Mouse (Mus musculus) intestine, embryonic 15.5 days (tissue): ENCODE data around the gene Olfr1255. TPM values are rescaled to one million over a fixed set of nuclear protein-coding genes. Genes with fewer than 3 reads are reported as not detected.

ENCODE experiments used
- ATAC-seq: fragments of 200-750 bp; cut with Nextera tagmentation; 2 replicates; pipeline ENCODE4 v1.8.0; 2017; ENCODE audit warnings: moderate TSS enrichment, moderate library complexity
- H3K27ac ChIP-seq: fragments of 300-500 bp; sonication (generic); 2 replicates; pipeline ENCODE4 v1.5.1; 2015; ENCODE audit warnings: mild to moderate bottlenecking, inconsistent platforms
- H3K27me3 ChIP-seq: fragments of 300-500 bp; sonication (generic); replicated peaks from 2 replicates; pipeline ENCODE4 v1.6.1; 2015; ENCODE audit warnings: inconsistent platforms
- H3K36me3 ChIP-seq: fragments of 300-500 bp; sonication (generic); 2 replicates; pipeline ENCODE4 v1.6.1; 2015; ENCODE audit warnings: inconsistent platforms
- H3K4me1 ChIP-seq: fragments of 300-500 bp; sonication (generic); replicated peaks from 2 replicates; pipeline ENCODE4 v1.6.1; 2015; ENCODE audit warnings: inconsistent platforms
- H3K4me2 ChIP-seq: fragments of 300-500 bp; sonication (generic); replicated peaks from 2 replicates; pipeline ENCODE4 v1.6.1; 2015; ENCODE audit warnings: mild to moderate bottlenecking, inconsistent platforms
- H3K4me3 ChIP-seq: fragments of 300-500 bp; sonication (generic); replicated peaks from 2 replicates; pipeline ENCODE4 v1.5.1; 2015; ENCODE audit warnings: inconsistent platforms
- H3K9ac ChIP-seq: fragments of 300-500 bp; sonication (generic); 2 replicates; pipeline ENCODE4 v1.6.1; 2015; ENCODE audit warnings: inconsistent platforms
- H3K9me3 ChIP-seq: fragments of 300-500 bp; sonication (generic); 2 replicates; pipeline ENCODE4 v1.6.1; 2016; ENCODE audit warnings: inconsistent platforms
- WGBS: fragments of 180-500 bp; shearing (Covaris S2); methylation state at CpG from one replicate; pipeline ENCODE4 v1.1.7; 2015; 5-methylcytosine and 5-hydroxymethylcytosine counted together
- polyA plus RNA-seq: library from polyadenylated mRNA; unstranded; fragments of >200 nt; fragmentation: Nextera tagmentation; extraction: Ambion mirVana; gene quantifications from 2 replicates; pipeline ENCODE4 v1.2.1, GENCODE M21; 2015

Gene Olfr1255
- not detected in 2 replicates for polyA plus RNA-seq

DNA sequence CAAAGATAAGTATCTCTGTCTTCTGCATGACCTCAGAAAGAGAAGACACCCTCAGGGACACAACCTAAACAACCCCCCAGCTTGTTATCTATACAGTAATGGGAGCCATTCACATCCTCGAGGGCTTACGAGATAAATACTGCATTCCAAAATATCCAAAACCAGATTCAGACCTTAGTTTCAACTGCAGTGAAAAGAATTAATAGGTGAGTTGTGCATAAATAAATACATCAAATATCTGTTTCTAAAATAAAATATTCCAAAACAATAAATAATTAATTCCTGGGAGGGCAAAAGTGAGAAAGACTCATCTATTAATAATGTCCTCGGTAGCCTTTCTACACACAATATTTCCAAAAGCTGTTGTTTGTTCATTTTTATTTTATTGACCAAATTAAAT lies at the start of gene Olfr1255:
Gene Olfr1255 (plus strand): TSS at position 301 of the 400 bp plus-strand sequence.
- Histone ChIP-seq H3K4me3 (no peak within 1 kb of the TSS), H3K9ac (no peak within 1 kb of the TSS), H3K27me3 (no peaks in the 10 kb centered on the region), H3K4me2 (no peak within 1 kb of the TSS), H3K36me3 (no peaks in the 10 kb centered on the region), H3K4me1 (no peaks in the 10 kb centered on the region), H3K9me3 (no peaks in the 10 kb centered on the region), H3K27ac (no peak within 1 kb of the TSS)
- WGBS, result 79% methylated on average over 3 of the region's 3 CpGs
- ATAC-seq, result no peak

DNA sequence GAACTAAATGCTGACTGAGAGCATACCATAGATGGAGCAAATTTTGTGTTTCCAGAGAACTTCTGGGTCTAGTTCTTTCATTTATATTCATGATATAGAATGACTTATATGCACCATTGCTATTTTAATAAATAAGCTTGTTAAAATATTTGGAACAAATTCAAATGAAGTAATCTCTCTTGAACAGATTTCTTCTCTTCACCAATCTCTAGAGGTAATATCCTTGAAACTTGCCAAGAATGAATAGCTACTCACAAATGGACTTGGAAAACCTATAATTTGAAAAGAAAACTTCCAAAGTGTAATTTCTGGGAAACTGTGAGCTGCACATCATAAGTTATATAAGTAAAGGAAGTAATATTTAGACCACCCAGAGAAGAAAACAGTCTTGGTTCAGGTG lies 18.3 kb upstream of the Olfr1255 start, which contains the start of gene Olfr1254:
Gene Olfr1254 (minus strand): TSS at position 101 of the 400 bp plus-strand sequence.
- Histone ChIP-seq H3K4me2 (no peak within 1 kb of the TSS), H3K27me3 (no peaks in the 10 kb centered on the region), H3K4me3 (no peak within 1 kb of the TSS), H3K36me3 (no peaks in the 10 kb centered on the region), H3K9ac (no peak within 1 kb of the TSS), H3K27ac (no peak within 1 kb of the TSS), H3K9me3 (no peaks in the 10 kb centered on the region), H3K4me1 (no peaks in the 10 kb centered on the region)
- ATAC-seq, result no peak

DNA sequence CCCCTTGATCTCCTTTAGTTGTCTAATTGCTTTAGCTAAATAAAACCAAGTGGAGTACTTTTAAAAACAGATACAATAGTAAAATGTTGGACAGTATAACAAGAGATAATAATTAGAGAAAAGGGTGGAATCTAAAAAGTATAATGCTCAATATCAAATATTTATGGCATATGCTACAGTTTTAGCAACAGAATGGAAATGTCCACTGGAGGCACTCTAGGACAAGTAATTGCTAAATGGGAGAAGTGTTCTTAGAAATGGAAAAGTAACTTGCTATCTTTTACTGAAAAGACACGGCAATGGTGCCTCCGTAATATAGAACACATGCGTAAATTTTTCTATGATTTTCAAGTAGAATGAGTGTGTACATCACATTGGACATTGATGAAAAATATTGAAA lies 12.3 kb upstream of the Olfr1255 start:
- H3K9me3 ChIP-seq, result no peaks in the 10 kb centered on the region
- H3K27me3 ChIP-seq, result no peaks in the 10 kb centered on the region
- 89% methylated on average over 3 of the region's 3 CpGs for WGBS
- H3K9ac ChIP-seq, result no peak overlapping the region
- ATAC-seq, result no peak
- no peaks in the 10 kb centered on the region for H3K36me3 ChIP-seq
- no peak overlapping the region for H3K4me2 ChIP-seq
- no peak overlapping the region for H3K4me3 ChIP-seq
- no peak overlapping the region for H3K27ac ChIP-seq
- no peaks in the 10 kb centered on the region for H3K4me1 ChIP-seq

DNA sequence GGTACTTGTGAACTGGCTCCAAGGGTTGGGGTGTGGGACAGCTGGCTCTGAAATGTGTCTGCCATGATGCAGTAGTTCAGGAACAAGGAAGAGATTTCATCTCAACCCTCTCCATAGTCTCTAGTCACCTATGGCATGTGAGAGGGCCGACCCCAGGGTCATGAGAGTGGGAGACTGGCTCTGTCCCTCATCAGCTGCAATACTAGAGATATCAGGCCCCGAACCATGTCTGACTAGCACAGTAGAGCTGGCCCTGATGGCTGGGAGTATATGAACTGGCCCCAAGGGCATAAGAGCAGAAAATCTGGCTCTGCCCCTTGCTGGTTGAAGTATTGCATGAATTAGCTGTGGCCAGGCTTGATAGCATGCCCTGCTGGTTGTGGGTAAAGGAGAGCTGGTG lies 1.1 kb upstream of the Olfr1255 start:
- no peaks in the 10 kb centered on the region for H3K36me3 ChIP-seq
- no peak overlapping the region for H3K4me3 ChIP-seq
- no peak for ATAC-seq
- H3K4me2 ChIP-seq, result no peak overlapping the region
- 80% methylated on average over 2 of the region's 2 CpGs for WGBS
- H3K9me3 ChIP-seq, result no peaks in the 10 kb centered on the region
- no peaks in the 10 kb centered on the region for H3K27me3 ChIP-seq
- no peak overlapping the region for H3K9ac ChIP-seq
- H3K4me1 ChIP-seq, result no peaks in the 10 kb centered on the region
- no peak overlapping the region for H3K27ac ChIP-seq

DNA sequence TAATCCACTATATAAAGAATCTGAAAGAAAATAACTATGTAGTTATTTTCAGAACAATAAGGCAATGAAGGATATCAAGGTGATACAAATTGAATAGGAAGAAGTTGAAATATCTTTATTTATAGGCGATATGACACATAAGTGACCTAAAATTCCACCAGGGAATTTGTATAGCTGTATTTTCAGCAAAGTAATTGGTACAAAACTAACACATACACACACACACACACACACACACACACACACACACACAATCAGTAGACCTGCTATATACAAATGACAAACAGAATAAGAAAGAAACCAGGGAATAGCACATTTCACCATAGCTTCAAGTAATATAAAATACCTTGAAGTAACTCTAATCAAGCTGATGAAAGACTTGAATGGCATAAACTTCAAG lies 8.4 kb downstream of the Olfr1255 start:
- H3K27ac ChIP-seq, result no peak overlapping the region
- H3K4me2 ChIP-seq, result no peak overlapping the region
- H3K4me1 ChIP-seq, result no peaks in the 10 kb centered on the region
- H3K27me3 ChIP-seq, result no peaks in the 10 kb centered on the region
- H3K9ac ChIP-seq, result no peak overlapping the region
- H3K36me3 ChIP-seq, result no peaks in the 10 kb centered on the region
- H3K9me3 ChIP-seq, result no peaks in the 10 kb centered on the region
- WGBS, result 82% methylated on average over 1 of the region's 1 CpGs
- H3K4me3 ChIP-seq, result no peak overlapping the region
- no peak for ATAC-seq

DNA sequence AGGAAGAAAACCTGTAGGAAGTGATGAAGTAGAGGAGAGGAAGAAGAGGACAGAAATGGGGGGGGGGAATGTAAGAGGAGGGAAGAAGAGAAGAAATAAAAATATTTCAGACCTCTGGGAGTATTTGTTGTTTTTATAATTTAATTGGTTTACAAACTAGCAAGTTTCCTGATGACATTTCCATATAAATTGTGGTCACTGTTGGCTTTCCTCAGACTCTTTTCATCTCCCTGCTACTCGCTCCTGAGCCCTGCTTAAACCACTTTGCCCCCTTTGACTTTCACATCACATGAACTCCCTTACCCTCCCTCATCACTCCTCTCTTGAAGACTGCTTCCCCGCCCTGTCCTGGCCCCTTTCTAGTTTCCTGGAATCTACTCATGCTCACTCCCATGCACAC lies 29.6 kb downstream of the Olfr1255 start, which contains the start of gene Olfr1256:
Gene Olfr1256 (minus strand): TSS at position 101 of the 400 bp plus-strand sequence.
- no peaks in the 10 kb centered on the region for H3K36me3 ChIP-seq
- H3K4me2 ChIP-seq, result no peak within 1 kb of the TSS
- ATAC-seq, result no peak
- no peaks in the 10 kb centered on the region for H3K27me3 ChIP-seq
- no peak within 1 kb of the TSS for H3K27ac ChIP-seq
- no peak within 1 kb of the TSS for H3K9ac ChIP-seq
- no peak within 1 kb of the TSS for H3K4me3 ChIP-seq
- no peaks in the 10 kb centered on the region for H3K4me1 ChIP-seq
- H3K9me3 ChIP-seq, result no peaks in the 10 kb centered on the region
- 50% methylated on average over 2 of the region's 2 CpGs for WGBS

DNA sequence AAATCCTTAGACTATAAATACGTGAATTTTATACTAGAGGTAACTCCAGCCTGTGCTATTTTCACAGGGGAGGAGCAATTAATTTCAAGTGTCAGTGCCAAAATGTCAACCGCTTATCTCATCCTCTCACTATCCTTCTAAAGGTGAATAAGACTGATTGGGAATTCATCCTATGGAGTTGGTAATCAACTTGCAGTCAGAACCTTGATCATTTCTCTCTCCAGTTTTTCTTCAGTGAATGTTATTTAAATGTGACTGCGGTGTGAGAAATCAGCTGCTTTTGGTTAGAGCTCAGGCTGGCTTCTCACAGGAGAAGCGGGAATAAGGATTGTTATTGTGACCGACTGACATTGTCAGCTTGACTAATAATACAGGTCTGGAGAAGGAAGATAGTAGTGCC lies 36.3 kb downstream of the Olfr1255 start, which contains the start of gene Olfr48:
Gene Olfr48 (minus strand): TSS at position 101 of the 400 bp plus-strand sequence.
- no peak within 1 kb of the TSS for H3K9ac ChIP-seq
- no peaks in the 10 kb centered on the region for H3K4me1 ChIP-seq
- no peak within 1 kb of the TSS for H3K4me3 ChIP-seq
- H3K27ac ChIP-seq, result no peak within 1 kb of the TSS
- no peak within 1 kb of the TSS for H3K4me2 ChIP-seq
- no peaks in the 10 kb centered on the region for H3K27me3 ChIP-seq
- WGBS, result 81% methylated on average over 5 of the region's 5 CpGs
- no peaks in the 10 kb centered on the region for H3K9me3 ChIP-seq
- no peak for ATAC-seq
- H3K36me3 ChIP-seq, result no peaks in the 10 kb centered on the region

DNA sequence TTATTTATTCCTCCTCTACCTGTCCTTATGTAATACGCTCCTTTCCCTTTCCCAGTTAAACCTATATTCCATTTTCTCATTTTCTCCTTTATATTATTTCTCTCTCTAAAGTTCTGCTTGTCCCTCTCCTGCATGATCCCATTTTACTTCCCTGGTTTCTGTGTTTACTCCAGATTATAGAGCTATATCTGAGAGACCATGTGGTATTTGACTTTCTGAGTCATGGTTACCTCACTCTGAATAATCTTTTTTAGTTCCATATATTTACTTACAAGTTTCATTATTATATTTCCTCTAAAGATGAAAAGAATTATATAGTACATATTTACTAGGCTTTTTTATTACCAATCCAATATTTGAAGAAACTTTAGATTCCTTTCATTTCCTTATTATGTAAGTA lies 37.4 kb downstream of the Olfr1255 start:
- Histone ChIP-seq H3K9ac (no peak overlapping the region), H3K4me3 (no peak overlapping the region), H3K27ac (no peak overlapping the region), H3K4me1 (no peaks in the 10 kb centered on the region), H3K9me3 (no peaks in the 10 kb centered on the region), H3K27me3 (no peaks in the 10 kb centered on the region), H3K4me2 (no peak overlapping the region), H3K36me3 (no peaks in the 10 kb centered on the region)
- ATAC-seq, result no peak
- 88% methylated on average over 1 of the region's 1 CpGs for WGBS

Other genes with a start within 250 kb of the Olfr1255 start
- not detected in 2 replicates for gene Olfr1245, start 233.6 kb upstream of the Olfr1255 start, polyA plus RNA-seq
- not detected in 2 replicates for gene Olfr1246, start 218.9 kb upstream of the Olfr1255 start, polyA plus RNA-seq
- not detected in 2 replicates for gene Olfr1247, start 197.9 kb upstream of the Olfr1255 start, polyA plus RNA-seq
- gene Olfr1248, start 193.8 kb upstream of the Olfr1255 start, polyA plus RNA-seq, result not detected in 2 replicates
- not detected in 2 replicates for gene Olfr1249, start 177.1 kb upstream of the Olfr1255 start, polyA plus RNA-seq
- not detected in 2 replicates for gene Olfr1250, start 150.6 kb upstream of the Olfr1255 start, polyA plus RNA-seq
- gene Olfr1251, start 140.1 kb upstream of the Olfr1255 start, polyA plus RNA-seq, result not detected in 2 replicates
- not detected in 2 replicates for gene Olfr1252, start 87.0 kb upstream of the Olfr1255 start, polyA plus RNA-seq
- gene Olfr1253, start 55.0 kb upstream of the Olfr1255 start, polyA plus RNA-seq, result not detected in 2 replicates
- not detected in 2 replicates for gene Olfr1254, start 18.4 kb upstream of the Olfr1255 start, polyA plus RNA-seq
- not detected in 2 replicates for gene Olfr1256, start 29.5 kb downstream of the Olfr1255 start, polyA plus RNA-seq
- not detected in 2 replicates for gene Olfr48, start 36.2 kb downstream of the Olfr1255 start, polyA plus RNA-seq
- gene Olfr1257, start 66.4 kb downstream of the Olfr1255 start, polyA plus RNA-seq, result 0.09 TPM in 1 of 2 replicates, not detected in the other
- gene Olfr1258, start 115.3 kb downstream of the Olfr1255 start, polyA plus RNA-seq, result not detected in 2 replicates
- not detected in 2 replicates for gene Olfr1259, start 136.6 kb downstream of the Olfr1255 start, polyA plus RNA-seq
- gene Olfr1260, start 162.3 kb downstream of the Olfr1255 start, polyA plus RNA-seq, result not detected in 2 replicates
- gene Olfr1261, start 179.2 kb downstream of the Olfr1255 start, polyA plus RNA-seq, result not detected in 2 replicates
- gene Olfr1262, start 188.1 kb downstream of the Olfr1255 start, polyA plus RNA-seq, result not detected in 2 replicates
- not detected in 2 replicates for gene Olfr1263, start 200.1 kb downstream of the Olfr1255 start, polyA plus RNA-seq
- gene Olfr1264, start 213.5 kb downstream of the Olfr1255 start, polyA plus RNA-seq, result not detected in 2 replicates
- gene Olfr1265, start 223.3 kb downstream of the Olfr1255 start, polyA plus RNA-seq, result not detected in 2 replicates